ENCODE assay signal across 9 mouse cellular contexts in the genomic region with DNA sequence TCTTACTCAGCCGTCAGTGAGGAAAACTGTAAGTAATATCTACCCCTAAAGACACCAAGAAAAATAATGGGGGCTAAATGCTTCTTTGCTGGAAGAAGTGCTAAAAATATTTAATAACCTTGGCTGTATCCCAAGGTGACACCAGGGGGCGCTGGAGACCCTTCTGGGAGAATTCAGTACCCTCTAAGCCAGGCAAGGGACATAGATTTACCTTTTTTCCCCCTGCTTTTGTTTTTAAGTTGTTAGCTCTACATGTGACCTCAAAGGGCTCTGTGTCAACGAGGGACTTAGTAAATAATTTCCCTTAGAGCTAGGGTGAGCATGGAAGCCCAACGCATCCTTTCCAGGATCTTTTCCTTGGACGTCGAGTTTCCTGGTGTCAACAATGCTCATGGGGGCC. TPM values are rescaled to one million over a fixed set of nuclear protein-coding genes. Genes with fewer than 3 reads are reported as not detected.
DNase-seq lines count a peak whose midpoint lies in the region; ATAC-seq lines count a peak whose summit lies in the region.
"Had no signal": no experiment of that assay in that cellular context is flagged by ENCODE, and none has a peak within 500 bp of the region (broad histone marks: within the 10 kb centered on the region; RNA-seq: fewer than 3 reads in every experiment).

No protein-coding gene starts in this region.

- no peaks in the 10 kb centered on the region for H3K4me1 ChIP-seq in heart, embryonic 10.5 days
- no peaks in the 10 kb centered on the region for H3K4me1 ChIP-seq in midbrain, embryonic 12.5 days

- peak; percentile 92 for DNase-seq in heart, adult 11 months
- no peak for DNase-seq in heart, embryonic 10.5 days (ENCODE audit: low spot score)
- peak; percentile 40 for DNase-seq in R1 (ENCODE audit: low read depth, low spot score)
- DNase-seq in embryo, embryonic 11 days = peak; percentile 82
- DNase-seq in heart, postnatal 10 days = peak; percentile 71 to 84
- DNase-seq in left cerebral cortex, postnatal 10 days (ENCODE audit: extremely low spot score in 1 of 2, low spot score in 2 of 2) = peak; percentile 20 to 64
- DNase-seq in spleen, postnatal 4 days (ENCODE audit: low spot score in 2 of 2) = peak; percentile 36 to 75

- no peak overlapping the region for H3K9ac ChIP-seq in midbrain, embryonic 12.5 days (replicated peaks)

- H3K4me3 ChIP-seq in heart, embryonic 10.5 days = no peak overlapping the region
- H3K4me3 ChIP-seq in midbrain, embryonic 12.5 days = no peak overlapping the region

- H3K27me3 ChIP-seq in heart, embryonic 10.5 days (ENCODE audit: insufficient read depth, poor library complexity, severe bottlenecking) = no peaks in the 10 kb centered on the region
- H3K27me3 ChIP-seq in midbrain, embryonic 12.5 days = no peaks in the 10 kb centered on the region

- H3K36me3 ChIP-seq in heart, embryonic 10.5 days = no peaks in the 10 kb centered on the region
- H3K36me3 ChIP-seq in midbrain, embryonic 12.5 days = no peaks in the 10 kb centered on the region

- no peaks in the 10 kb centered on the region for H3K9me3 ChIP-seq in heart, embryonic 10.5 days
- H3K9me3 ChIP-seq in midbrain, embryonic 12.5 days = no peaks in the 10 kb centered on the region

- intact Hi-C loops in heart, postnatal 10 days (cut with DNase I) = loop anchor here (1.0 to 5.0 kb wide), 2 partner anchors 161 to 174 kb away; no protein-coding TSS in a partner anchor
- intact Hi-C loops in left cerebral cortex, postnatal 10 days (cut with DNase I) = loop anchor here (2.0 to 5.0 kb wide), 2 partner anchors 161 to 176 kb away; no protein-coding TSS in a partner anchor

- WGBS in heart, embryonic 10.5 days = 37% methylated on average over 6 of the region's 6 CpGs
- 38% methylated on average over 6 of the region's 6 CpGs for WGBS in midbrain, embryonic 12.5 days

- no peak overlapping the region for H3K27ac ChIP-seq in heart, embryonic 10.5 days
- H3K27ac ChIP-seq in midbrain, embryonic 12.5 days (replicated peaks) = no peak overlapping the region
- H3K27ac ChIP-seq: macrophage had no signal

- ATAC-seq in midbrain, embryonic 12.5 days (ENCODE audit: low FRiP score, low read depth) = peak; percentile 67; the same call in 1 of the 2 replicates

- H3K4me2 ChIP-seq in midbrain, embryonic 12.5 days (replicated peaks) = no peak overlapping the region

RNA-seq across cellular contexts. Expression of gene Fmo2, which starts 2.6 kb away (rescaled TPM):
- 0.10 TPM in 1 of 2 replicates, not detected in the other for polyA plus RNA-seq in heart, embryonic 10.5 days (2016; fragmentation: Nextera tagmentation; extraction: Ambion mirVana)
- total RNA-seq in heart, postnatal 10 days (2021) = 1 to 10 TPM; 4.1 to 9.1 TPM
- under 1 TPM; 0.45 to 0.99 TPM for total RNA-seq in left cerebral cortex, postnatal 10 days (2021)
- polyA plus RNA-seq in midbrain, embryonic 12.5 days (2016; fragmentation: Nextera tagmentation; extraction: Ambion mirVana) = 0.15 TPM in 1 of 2 replicates, not detected in the other
- polyA plus RNA-seq: macrophage had no signal

RNA-seq across cellular contexts. Expression of gene Fmo1, which starts 29.5 kb away (rescaled TPM):
- 1.7 and 2.8 TPM in 2 replicates for polyA plus RNA-seq in heart, embryonic 10.5 days (2016; fragmentation: Nextera tagmentation; extraction: Ambion mirVana)
- total RNA-seq in heart, postnatal 10 days (2021) = 10 to 100 TPM; 33.4 to 41.8 TPM
- 10 to 100 TPM; 24.3 to 26.8 TPM for total RNA-seq in left cerebral cortex, postnatal 10 days (2021)
- 25.0 and 26.9 TPM in 2 replicates for polyA plus RNA-seq in midbrain, embryonic 12.5 days (2016; fragmentation: Nextera tagmentation; extraction: Ambion mirVana)
- polyA plus RNA-seq: macrophage had no signal

RNA-seq across cellular contexts. Expression of gene Fmo6, which starts 41.4 kb away (rescaled TPM):
- not detected in 2 replicates for polyA plus RNA-seq in heart, embryonic 10.5 days (2016; fragmentation: Nextera tagmentation; extraction: Ambion mirVana)
- total RNA-seq in heart, postnatal 10 days (2021) = not detected
- not detected for total RNA-seq in left cerebral cortex, postnatal 10 days (2021)
- not detected in 2 replicates for polyA plus RNA-seq in midbrain, embryonic 12.5 days (2016; fragmentation: Nextera tagmentation; extraction: Ambion mirVana)
- polyA plus RNA-seq: macrophage had no signal
